Mouse (Mus musculus) T-helper 17 cell (primary cell): ENCODE measurements around the gene Mrgprb4.

ENCODE experiments used
- in situ Hi-C, 2 experiments: fragments of 300-600 bp; cut with MboI, MseI; formaldehyde crosslinking; loops; 1 replicate in 1 of 2; 2 replicates in 1 of 2; pipeline ENCODE4 v1.15.1; 2025; ENCODE audit warnings: high pct_unique_total_duplicates in 2 of 2

Mrgprb4 gene

DNA sequence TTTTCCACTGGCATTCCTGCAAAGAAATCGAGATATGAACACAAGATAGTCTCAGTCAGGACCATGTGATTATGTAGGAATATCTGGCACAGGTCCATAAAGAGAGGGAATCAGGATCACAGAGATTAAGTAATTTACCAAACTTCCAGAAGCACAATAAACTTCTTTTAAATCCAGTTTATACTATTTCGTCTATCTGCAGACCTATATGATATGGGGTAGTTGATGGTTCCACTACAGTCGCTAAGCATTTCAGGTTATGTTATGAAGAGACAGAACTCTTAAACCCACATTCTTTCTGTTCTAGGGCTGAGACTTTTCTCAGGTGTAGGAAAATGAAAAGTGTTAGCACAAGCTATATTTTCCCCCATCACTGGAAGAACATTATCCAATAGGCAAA, at the start of gene Mrgprb4:
Gene Mrgprb4 (minus strand): TSS at position 101 of the 400 bp plus-strand sequence.
- in situ Hi-C loops, result no loop called here

DNA sequence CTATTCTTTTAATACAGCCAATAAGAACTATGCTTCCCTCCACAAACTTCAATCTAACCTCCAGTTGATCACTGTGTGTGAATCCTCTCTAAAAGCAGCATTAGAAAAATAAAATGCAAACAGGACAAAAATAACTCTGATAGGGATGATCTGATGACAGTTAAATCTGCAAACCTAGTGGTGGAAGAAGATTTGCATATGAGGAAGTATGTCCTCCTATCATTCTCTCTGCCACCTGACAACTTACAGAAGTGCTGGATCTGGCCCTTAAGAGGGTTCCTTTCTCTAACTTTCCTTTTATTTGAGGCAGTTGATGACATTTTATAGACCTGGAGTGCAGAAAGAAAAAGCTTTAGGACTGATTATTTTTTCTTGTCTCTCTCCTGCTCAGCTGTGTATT, 27.0 kb upstream of the Mrgprb4 start:
- in situ Hi-C loops, result no loop called here

DNA sequence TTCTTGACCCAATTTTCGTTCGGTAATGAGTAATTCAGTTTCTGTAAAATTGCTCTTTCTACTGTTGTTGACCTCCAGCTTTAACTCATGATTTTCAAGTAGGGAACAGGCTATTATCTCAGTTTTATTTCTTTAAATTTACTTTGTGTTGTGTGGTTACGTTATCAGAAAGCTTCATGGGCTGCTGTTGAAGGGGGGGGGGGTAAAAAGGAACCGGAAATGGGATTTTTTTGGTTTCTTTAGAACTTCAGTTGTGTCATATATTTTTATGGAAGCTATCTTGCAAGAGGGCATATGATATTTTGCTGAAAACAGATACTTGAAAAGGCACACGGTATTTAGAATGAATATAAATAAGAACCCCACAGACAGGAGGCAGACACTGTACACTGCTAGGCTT, 26.0 kb upstream of the Mrgprb4 start:
- in situ Hi-C loops, result no loop called here

DNA sequence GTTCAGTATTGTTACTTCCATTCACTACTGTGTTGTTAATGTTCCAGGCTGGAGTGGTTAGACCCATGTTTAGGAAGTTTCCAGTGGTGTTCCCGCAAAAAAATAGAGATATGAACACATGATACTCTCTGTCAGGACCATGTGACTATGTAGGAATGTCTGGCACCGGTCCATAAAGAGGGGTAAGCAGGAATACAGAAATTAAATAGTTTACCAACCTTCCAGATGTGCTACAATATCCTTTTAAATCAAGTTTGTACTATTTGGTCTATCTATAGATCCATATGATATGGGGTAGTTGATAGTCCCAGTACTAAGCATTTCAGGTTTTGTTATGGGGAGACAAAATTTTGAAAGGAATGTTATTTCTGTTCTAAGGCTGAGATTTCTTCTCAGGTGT, 30.2 kb downstream of the Mrgprb4 start, which contains the start of gene Mrgprb5:
Gene Mrgprb5 (minus strand): TSS at position 101 of the 400 bp plus-strand sequence.
- in situ Hi-C loops, result no loop called here

DNA sequence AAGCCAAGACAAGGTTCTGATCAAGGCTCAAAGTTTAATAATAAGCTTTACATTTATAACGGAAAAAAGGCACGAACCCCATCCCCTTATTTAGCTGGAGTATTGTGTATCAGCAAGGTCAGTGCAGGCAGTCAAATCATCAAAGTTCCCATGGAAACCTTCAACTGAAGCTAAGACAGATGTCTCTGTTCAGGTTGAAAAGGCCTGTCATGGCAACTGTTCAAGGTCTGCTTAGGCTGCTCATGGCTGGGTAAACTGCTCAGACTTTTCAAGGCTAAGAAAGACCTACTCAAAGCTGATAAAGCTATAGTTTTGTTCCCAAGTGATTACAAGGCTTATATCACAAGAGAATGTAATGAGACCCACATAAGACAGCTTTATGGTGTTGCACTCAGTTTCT, 31.6 kb downstream of the Mrgprb4 start:
- in situ Hi-C loops, result no loop called here
